Mouse (Mus musculus): Measurements from ENCODE around the gene Cers5. TPM values are rescaled to one million over a fixed set of nuclear protein-coding genes. Genes with fewer than 3 reads are reported as not detected.

The Cers5 gene
- 102 TPM for polyA plus RNA-seq (2017; shearing (Covaris generic))

DNA sequence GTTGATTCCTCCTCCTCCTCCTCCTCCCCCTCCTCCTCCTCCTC is at the start of gene Cers5:
Gene Cers5 (minus strand): TSS at position 5 of the 44 bp plus-strand sequence.

DNA sequence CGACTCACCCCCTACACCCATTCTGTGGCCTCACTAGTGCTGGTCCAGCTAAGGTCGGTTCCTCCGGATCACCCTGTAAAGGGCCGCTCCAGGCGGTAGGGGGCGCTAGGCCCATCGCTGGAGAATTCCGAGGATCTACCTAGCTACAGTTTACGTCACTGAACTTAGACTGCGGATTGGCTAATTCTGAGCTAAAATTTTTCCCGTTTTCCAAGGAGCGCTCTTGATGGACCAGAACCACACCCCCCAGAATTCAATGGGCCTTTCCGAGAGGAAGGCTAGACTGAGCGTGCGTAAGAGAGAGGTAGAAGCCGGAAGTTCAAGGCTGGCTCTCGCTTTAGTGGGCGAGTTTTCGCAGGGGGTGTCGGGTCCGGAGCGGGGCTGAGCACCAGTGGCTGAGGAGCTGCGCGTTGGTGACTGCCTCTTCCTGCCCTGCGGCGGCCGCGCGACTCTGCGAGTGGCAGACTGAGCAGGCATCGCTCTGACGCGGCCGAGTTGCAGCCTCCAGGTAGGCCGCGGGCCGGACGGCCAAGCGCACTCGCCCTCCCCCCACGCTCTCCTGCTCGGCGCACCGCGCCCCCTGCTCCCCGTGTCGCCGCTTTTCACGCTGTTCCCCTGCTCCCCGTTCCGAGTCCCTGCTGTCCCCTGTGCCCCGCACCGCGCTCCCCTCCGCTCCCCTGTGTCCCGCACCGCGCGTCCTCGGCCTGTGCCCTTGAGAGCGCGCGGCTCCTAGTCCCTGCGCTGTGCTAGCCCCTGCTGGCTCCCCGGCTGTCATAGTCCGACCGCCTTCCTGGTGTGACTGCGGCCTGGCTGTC is 47.1 kb downstream of the Cers5 start, which contains the start of gene Cox14:
Gene Cox14 (plus strand): TSS at position 278 of the 815 bp plus-strand sequence.

DNA sequence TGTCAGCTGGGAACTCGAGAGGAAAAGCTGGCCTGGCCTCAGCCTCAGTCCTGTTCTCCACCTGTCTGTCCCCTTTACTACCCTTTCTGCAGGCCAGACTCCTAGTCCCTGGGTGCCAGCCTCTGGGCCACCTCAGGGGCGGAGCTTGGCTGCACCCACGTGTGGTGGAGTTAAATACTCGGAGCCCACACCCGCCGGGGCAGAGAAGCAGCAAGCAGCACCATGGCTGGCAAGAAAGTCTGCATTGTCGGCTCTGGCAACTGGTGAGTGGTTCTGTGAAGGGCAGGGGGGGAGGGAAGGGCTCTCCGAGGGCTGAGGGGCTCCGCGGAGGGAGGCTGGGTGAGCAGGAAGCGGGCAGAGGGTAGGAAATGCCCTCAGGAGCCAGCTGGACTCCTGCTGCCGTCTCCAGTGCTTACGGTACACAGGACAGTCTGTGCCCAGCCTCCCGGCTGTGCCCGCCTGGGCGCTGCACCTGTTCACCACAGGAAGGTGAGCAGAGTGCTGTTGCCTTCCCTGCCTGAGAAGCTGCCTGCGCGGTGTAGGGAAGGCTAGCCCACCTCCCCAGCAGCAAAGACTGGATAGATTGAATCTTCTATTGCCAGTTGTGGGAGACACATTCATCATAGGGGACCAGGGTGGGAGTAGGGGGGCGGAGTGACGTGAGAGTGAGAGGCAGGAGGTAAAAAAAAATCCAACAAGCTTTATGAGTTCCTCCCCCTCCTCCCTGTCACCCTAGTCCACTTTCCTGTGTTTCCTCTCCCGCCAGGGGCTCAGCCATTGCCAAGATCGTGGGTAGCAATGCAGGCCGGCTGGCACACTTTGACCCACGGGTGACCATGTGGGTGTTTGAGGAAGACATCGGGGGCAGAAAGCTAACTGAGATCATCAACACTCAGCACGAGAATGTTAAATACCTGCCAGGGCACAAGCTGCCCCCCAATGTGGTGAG is 55.0 kb downstream of the Cers5 start, which contains the start of gene Gpd1:
Gene Gpd1 (plus strand): TSS at position 130 of the 949 bp plus-strand sequence.

DNA sequence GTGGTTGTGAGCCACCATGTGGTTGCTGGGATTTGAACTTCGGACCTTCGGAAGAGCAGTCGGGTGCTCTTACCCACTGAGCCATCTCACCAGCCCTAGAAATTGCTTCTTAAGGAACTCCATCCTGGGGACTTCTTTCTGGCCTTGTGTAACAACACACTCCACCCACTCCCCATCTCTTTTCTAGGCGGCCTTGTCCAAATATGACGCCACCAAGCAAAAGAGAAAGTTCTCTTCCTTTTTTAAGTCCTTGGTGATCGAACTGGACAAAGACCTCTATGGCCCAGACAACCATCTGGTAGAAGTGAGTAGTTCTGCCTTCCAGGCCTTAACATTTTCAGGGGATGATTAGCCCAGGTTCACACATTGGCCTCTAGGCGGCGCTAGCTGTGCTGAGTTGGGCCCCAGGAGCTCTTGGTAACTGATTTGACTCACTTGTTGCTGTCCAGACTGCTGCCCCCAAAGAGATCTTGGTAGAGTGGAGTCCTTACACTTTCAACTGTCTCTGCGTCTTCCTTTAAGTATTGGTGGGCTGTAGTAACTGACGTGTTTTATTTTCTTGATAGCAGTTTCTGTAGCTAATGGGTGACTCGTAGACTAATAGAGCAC is 67.1 kb downstream of the Cers5 start, which contains the start of gene Gm17349:
Gene Gm17349 (minus strand): TSS at position 51 of the 609 bp plus-strand sequence.

DNA sequence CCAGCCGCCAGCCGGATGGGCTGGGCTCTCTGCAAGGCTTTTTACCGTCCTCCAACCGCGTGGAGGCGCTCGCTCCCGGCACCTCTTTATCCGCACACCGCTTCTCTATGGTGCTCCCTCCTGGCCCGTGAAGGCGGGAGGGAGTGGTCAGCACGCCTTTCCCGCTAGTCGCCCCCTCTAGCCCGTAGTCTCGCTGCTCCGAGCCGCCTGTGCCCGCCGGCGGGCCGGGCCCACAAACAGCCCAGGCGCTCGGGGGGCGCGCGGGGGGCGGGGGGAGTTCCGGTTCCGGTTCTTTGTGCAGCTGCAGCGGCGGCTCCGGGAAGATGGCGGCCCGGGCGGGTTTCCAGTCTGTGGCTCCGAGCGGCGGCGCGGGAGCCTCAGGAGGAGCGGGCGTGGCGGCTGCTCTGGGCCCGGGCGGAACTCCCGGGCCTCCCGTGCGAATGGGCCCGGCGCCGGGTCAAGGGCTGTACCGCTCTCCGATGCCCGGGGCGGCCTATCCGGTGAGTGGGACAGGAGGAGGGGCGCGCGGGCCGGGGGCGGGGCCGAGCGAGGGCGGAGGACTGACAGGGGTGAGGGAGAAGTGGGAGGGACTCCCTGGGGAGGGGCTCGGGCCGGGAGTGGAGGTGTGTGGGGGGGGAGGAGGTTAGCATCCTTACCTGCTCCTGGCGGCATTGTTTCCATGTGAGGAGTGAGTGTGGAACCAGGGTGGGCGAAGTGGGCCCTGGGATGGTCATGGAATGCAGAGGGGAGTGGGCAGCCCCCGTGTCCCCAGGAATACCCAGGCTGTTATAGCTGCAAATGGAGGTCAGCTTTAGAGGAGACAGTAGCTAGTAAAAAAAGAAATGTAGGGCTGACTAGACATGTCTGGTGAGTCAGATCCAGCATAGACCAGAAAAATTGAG is 70.4 kb downstream of the Cers5 start, which contains the start of gene Smarcd1:
Gene Smarcd1 (plus strand): TSS at position 131 of the 902 bp plus-strand sequence.

Other genes starting within 250 kb of the Cers5 start
- 0.02 TPM for gene Faim2, start 244.7 kb downstream of the Cers5 start, polyA plus RNA-seq (2017; shearing (Covaris generic))
- gene Aqp2, start 193.8 kb downstream of the Cers5 start, polyA plus RNA-seq (2017; shearing (Covaris generic)): not detected
- gene Aqp5, start 182.1 kb downstream of the Cers5 start, polyA plus RNA-seq (2017; shearing (Covaris generic)): not detected
- not detected for gene Aqp6, start 171.5 kb downstream of the Cers5 start, polyA plus RNA-seq (2017; shearing (Covaris generic))
- 38.8 TPM for gene Racgap1, start 121.2 kb downstream of the Cers5 start, polyA plus RNA-seq (2017; shearing (Covaris generic))
- gene Asic1, start 102.5 kb downstream of the Cers5 start, polyA plus RNA-seq (2017; shearing (Covaris generic)): 0.38 TPM
- 15.6 TPM for gene Smarcd1, start 70.8 kb downstream of the Cers5 start, polyA plus RNA-seq (2017; shearing (Covaris generic))
- not detected for gene Gm17349, start 67.4 kb downstream of the Cers5 start, polyA plus RNA-seq (2017; shearing (Covaris generic))
- 0.76 TPM for gene Gpd1, start 55.4 kb downstream of the Cers5 start, polyA plus RNA-seq (2017; shearing (Covaris generic))
- gene Cox14, start 47.3 kb downstream of the Cers5 start, polyA plus RNA-seq (2017; shearing (Covaris generic)): 172 TPM
- gene Lima1, start 102.6 kb upstream of the Cers5 start, polyA plus RNA-seq (2017; shearing (Covaris generic)): 7.5 TPM
- not detected for gene Fam186a, start 194.2 kb upstream of the Cers5 start, polyA plus RNA-seq (2017; shearing (Covaris generic))
- gene Larp4, start 197.2 kb upstream of the Cers5 start, polyA plus RNA-seq (2017; shearing (Covaris generic)): 77.3 TPM